8 mouse cellular contexts compared by ENCODE assay signal in the genomic region with DNA sequence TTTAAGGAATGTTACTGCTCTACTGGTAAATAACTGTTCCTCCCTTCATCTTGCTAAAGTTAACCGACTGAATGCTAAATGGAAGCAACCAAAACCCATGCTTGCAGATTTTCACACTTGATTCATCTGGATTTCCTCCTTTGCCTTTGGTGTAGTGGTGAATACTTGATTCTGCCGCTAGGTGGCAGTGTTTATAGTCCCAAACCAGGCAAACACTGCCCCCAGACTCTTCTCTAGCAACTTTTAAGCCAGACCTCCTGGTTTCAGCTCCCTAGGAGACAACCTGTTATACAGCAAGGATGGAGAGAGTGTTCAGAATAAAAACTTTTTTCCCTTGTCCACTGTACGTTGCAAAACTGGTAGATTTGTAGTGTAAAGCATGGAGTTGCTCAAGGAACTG. TPM values are rescaled to one million over a fixed set of nuclear protein-coding genes. Genes with fewer than 3 reads are reported as not detected.
DNase-seq lines count a peak whose midpoint lies in the region; ATAC-seq and TF ChIP-seq lines count a peak whose summit lies in the region.

No protein-coding gene starts in this region.

- H3K27me3 ChIP-seq in hindbrain, embryonic 10.5 days (ENCODE audit: insufficient read depth, poor library complexity, severe bottlenecking), result no peaks in the 10 kb centered on the region
- H3K27me3 ChIP-seq in hindbrain, embryonic 12.5 days, result no peaks in the 10 kb centered on the region
- no peaks in the 10 kb centered on the region for H3K27me3 ChIP-seq in forebrain, embryonic 10.5 days (ENCODE audit: poor library complexity, severe bottlenecking)
- no peaks in the 10 kb centered on the region for H3K27me3 ChIP-seq in hindbrain, embryonic 13.5 days
- H3K27me3 ChIP-seq in midbrain, embryonic 12.5 days, result no peaks in the 10 kb centered on the region

- DNase-seq in hindbrain, embryonic 10.5 days (ENCODE audit: low spot score), result peak; percentile 62
- peak; percentile 87 for DNase-seq in brain, embryonic 14.5 days (ENCODE audit: low read depth)
- DNase-seq in forebrain, embryonic 10.5 days (ENCODE audit: extremely low spot score, low spot score), result peak; percentile 47
- peak; percentile 47 to 69 for DNase-seq in left cerebral cortex, adult 2 months (ENCODE audit: extremely low spot score in 1 of 2, low spot score in 2 of 2)
- DNase-seq in right cerebral cortex, postnatal 4 days, result peak; percentile 69

- no peak overlapping the region for H3K27ac ChIP-seq in hindbrain, embryonic 10.5 days
- H3K27ac ChIP-seq in hindbrain, embryonic 12.5 days, result no peak overlapping the region
- H3K27ac ChIP-seq in forebrain, embryonic 10.5 days, result no peak overlapping the region
- peak overlapping the region; percentile 91; the same call in 1 of the 2 replicates for H3K27ac ChIP-seq in hindbrain, embryonic 13.5 days
- H3K27ac ChIP-seq in left cerebral cortex, adult 2 months, result no peak overlapping the region
- H3K27ac ChIP-seq in midbrain, embryonic 12.5 days (replicated peaks), result no peak overlapping the region

- no peak overlapping the region for H3K9ac ChIP-seq in hindbrain, embryonic 12.5 days
- no peak overlapping the region for H3K9ac ChIP-seq in hindbrain, embryonic 13.5 days
- no peak overlapping the region for H3K9ac ChIP-seq in midbrain, embryonic 12.5 days (replicated peaks)

- H3K9me3 ChIP-seq in hindbrain, embryonic 10.5 days, result no peaks in the 10 kb centered on the region
- H3K9me3 ChIP-seq in hindbrain, embryonic 12.5 days (replicated peaks), result no peaks in the 10 kb centered on the region
- H3K9me3 ChIP-seq in forebrain, embryonic 10.5 days, result no peaks in the 10 kb centered on the region
- H3K9me3 ChIP-seq in hindbrain, embryonic 13.5 days, result no peaks in the 10 kb centered on the region
- no peaks in the 10 kb centered on the region for H3K9me3 ChIP-seq in midbrain, embryonic 12.5 days

- ATAC-seq in hindbrain, embryonic 12.5 days (ENCODE audit: low FRiP score), result no peak
- ATAC-seq in hindbrain, embryonic 13.5 days (ENCODE audit: low FRiP score), result 0 out of 2 replicates have a peak, but pooled peaks have one; percentile 29
- peak; percentile 57 for ATAC-seq in midbrain, embryonic 12.5 days (ENCODE audit: low FRiP score, low read depth)

- peaks cover 7% of the 10 kb centered on the region; the same call in 1 of the 2 replicates for H3K4me1 ChIP-seq in hindbrain, embryonic 10.5 days (replicated peaks)
- no peaks in the 10 kb centered on the region for H3K4me1 ChIP-seq in hindbrain, embryonic 12.5 days
- peaks cover 5% of the 10 kb centered on the region; the same call in 1 of the 2 replicates for H3K4me1 ChIP-seq in forebrain, embryonic 10.5 days
- peaks cover 10% of the 10 kb centered on the region; the same call in 1 of the 2 replicates for H3K4me1 ChIP-seq in hindbrain, embryonic 13.5 days (replicated peaks)
- H3K4me1 ChIP-seq in midbrain, embryonic 12.5 days, result 0 out of 2 replicates have a peak, but pooled peaks cover 5% of the 10 kb centered on the region

- intact Hi-C loops in left cerebral cortex, adult 2 months (cut with DNase I), result loop anchor here (5.0 kb wide), 1 partner anchor 599 kb away; no protein-coding TSS in a partner anchor

- WGBS in hindbrain, embryonic 10.5 days, result 6% methylated on average over 3 of the region's 3 CpGs
- 3% methylated on average over 3 of the region's 3 CpGs for WGBS in hindbrain, embryonic 12.5 days
- WGBS in forebrain, embryonic 10.5 days, result 6% methylated on average over 3 of the region's 3 CpGs
- WGBS in hindbrain, embryonic 13.5 days, result 3% methylated on average over 3 of the region's 3 CpGs
- WGBS in midbrain, embryonic 12.5 days, result 2% methylated on average over 3 of the region's 3 CpGs

- peak; percentile 79; the same call in 1 of the 2 replicates for TF ChIP-seq CTCF in brain, embryonic 14.5 days (IDR thresholded peaks at IDR 0.05; ENCODE audit: borderline replicate concordance, extremely low read depth, insufficient read depth, insufficient read length)
- TF ChIP-seq CTCF in left cerebral cortex, adult 2 months (IDR thresholded peaks at IDR 0.05), result peak; percentile 95

- H3K4me2 ChIP-seq in hindbrain, embryonic 12.5 days (replicated peaks), result no peak overlapping the region
- H3K4me2 ChIP-seq in hindbrain, embryonic 13.5 days, result no peak overlapping the region
- H3K4me2 ChIP-seq in midbrain, embryonic 12.5 days (replicated peaks), result no peak overlapping the region

- no peak for TF ChIP-seq POLR2A in brain, embryonic 14.5 days (IDR thresholded peaks at IDR 0.05; ENCODE audit: borderline replicate concordance, extremely low read depth, insufficient read depth, insufficient read length, poor library complexity, severe bottlenecking)

- no peaks in the 10 kb centered on the region for H3K36me3 ChIP-seq in hindbrain, embryonic 10.5 days
- no peaks in the 10 kb centered on the region for H3K36me3 ChIP-seq in hindbrain, embryonic 12.5 days
- H3K36me3 ChIP-seq in forebrain, embryonic 10.5 days (replicated peaks), result 0 out of 2 replicates have a peak, but pooled peaks cover 3% of the 10 kb centered on the region
- no peaks in the 10 kb centered on the region for H3K36me3 ChIP-seq in hindbrain, embryonic 13.5 days
- no peaks in the 10 kb centered on the region for H3K36me3 ChIP-seq in midbrain, embryonic 12.5 days

- H3K4me3 ChIP-seq in hindbrain, embryonic 10.5 days, result no peak overlapping the region
- no peak overlapping the region for H3K4me3 ChIP-seq in hindbrain, embryonic 12.5 days
- no peak overlapping the region for H3K4me3 ChIP-seq in forebrain, embryonic 10.5 days
- no peak overlapping the region for H3K4me3 ChIP-seq in hindbrain, embryonic 13.5 days
- no peak overlapping the region for H3K4me3 ChIP-seq in left cerebral cortex, adult 2 months
- no peak overlapping the region for H3K4me3 ChIP-seq in midbrain, embryonic 12.5 days

RNA-seq across cellular contexts. Expression of a gene that starts 13.4 kb away (rescaled TPM):
- 48.9 and 57.9 TPM in 2 replicates for polyA plus RNA-seq in hindbrain, embryonic 10.5 days (2016; fragmentation: Nextera tagmentation; extraction: Ambion mirVana)
- polyA plus RNA-seq in hindbrain, embryonic 12.5 days (2016; fragmentation: Nextera tagmentation; extraction: Ambion mirVana), result 51.0 and 52.9 TPM in 2 replicates
- polyA plus RNA-seq in brain, embryonic 14.5 days (2012; rRNA removed), result 21.7 and 24.5 TPM in 2 replicates
- 70.6 and 72.5 TPM in 2 replicates for polyA plus RNA-seq in forebrain, embryonic 10.5 days (2016; fragmentation: Nextera tagmentation; extraction: Ambion mirVana)
- 38.7 and 41.4 TPM in 2 replicates for polyA plus RNA-seq in hindbrain, embryonic 13.5 days (2015; fragmentation: Nextera tagmentation; extraction: Ambion mirVana)
- total RNA-seq in left cerebral cortex, adult 2 months (2021), result 1 to 10 TPM; 8.9 to 9.3 TPM
- polyA plus RNA-seq in midbrain, embryonic 12.5 days (2016; fragmentation: Nextera tagmentation; extraction: Ambion mirVana), result 49.6 and 54.8 TPM in 2 replicates

RNA-seq across cellular contexts. Expression of a gene that starts 51.0 kb away (rescaled TPM):
- polyA plus RNA-seq in hindbrain, embryonic 10.5 days (2016; fragmentation: Nextera tagmentation; extraction: Ambion mirVana), result 104 and 131 TPM in 2 replicates
- polyA plus RNA-seq in hindbrain, embryonic 12.5 days (2016; fragmentation: Nextera tagmentation; extraction: Ambion mirVana), result 96.0 and 98.2 TPM in 2 replicates
- polyA plus RNA-seq in brain, embryonic 14.5 days (2012; rRNA removed), result 96.9 and 98.3 TPM in 2 replicates
- polyA plus RNA-seq in forebrain, embryonic 10.5 days (2016; fragmentation: Nextera tagmentation; extraction: Ambion mirVana), result 143 and 158 TPM in 2 replicates
- polyA plus RNA-seq in hindbrain, embryonic 13.5 days (2015; fragmentation: Nextera tagmentation; extraction: Ambion mirVana), result 87.6 and 116 TPM in 2 replicates
- 10 to 100 TPM; 94.6 to 97.5 TPM for total RNA-seq in left cerebral cortex, adult 2 months (2021)
- 99.6 and 120 TPM in 2 replicates for polyA plus RNA-seq in midbrain, embryonic 12.5 days (2016; fragmentation: Nextera tagmentation; extraction: Ambion mirVana)
